Mouse (Mus musculus) cerebellum, adult 18-20 months (tissue): Measurements from ENCODE around the gene Cyfip2.

Source experiments
- DNase-seq, 2 experiments: peaks; one replicate each; pipeline ENCODE4 v3.0.0; 2021

The Cyfip2 gene

DNA sequence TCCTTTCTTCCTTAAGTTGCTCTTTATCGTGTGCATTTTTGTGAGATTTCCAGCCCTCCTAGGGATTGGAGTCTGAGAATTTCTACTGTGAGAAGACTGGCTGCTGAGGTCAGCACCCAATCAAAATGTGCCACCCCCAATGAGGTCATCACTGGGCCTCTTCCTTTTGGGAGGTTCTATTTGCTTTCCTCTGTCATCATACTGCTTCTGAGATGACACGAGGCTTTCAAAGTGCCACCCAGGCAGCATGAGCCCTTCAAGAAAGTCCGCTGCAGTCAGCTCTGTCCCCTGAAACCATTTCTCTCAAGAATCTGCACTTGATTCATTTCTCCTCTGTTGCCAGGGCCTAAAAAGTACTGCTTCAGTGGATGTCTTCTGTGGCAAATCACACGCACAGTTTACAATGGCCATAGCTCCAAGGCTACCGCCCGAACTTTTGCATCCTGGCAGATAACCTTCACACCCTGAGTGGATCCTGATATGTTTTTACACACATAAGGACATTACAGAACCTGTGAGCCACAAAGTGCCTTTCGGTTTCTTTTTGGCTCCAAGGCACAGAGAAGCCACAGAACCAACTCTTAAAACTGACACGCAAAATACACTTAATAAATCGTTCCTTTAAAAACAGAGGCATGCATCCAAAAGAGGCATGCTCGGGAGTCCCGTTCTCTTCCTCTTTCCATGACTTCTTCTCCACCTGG, 4.2 kb downstream of the Cyfip2 start:
- peak in 1 of 2 experiments; percentile 27 for DNase-seq

DNA sequence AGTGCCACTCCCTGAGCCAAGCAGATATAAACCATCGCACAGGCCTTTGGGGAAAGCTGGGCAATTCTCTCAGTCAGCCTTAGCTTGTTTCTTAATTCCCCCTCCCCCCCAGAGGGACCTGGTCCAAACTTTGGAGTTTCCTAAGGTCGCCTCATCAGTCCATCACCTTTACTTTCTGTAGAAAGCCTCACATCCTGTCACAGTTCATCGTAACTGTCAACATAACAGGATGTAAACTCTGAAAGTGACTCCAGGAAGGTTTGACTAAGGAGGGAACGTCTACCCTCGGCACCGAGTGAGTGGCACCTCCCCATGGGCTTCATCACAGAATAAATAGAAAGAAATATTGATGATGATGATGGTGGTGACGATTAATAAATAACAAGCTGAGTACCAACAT, 4.9 kb downstream of the Cyfip2 start:
- DNase-seq = peak in 1 of 2 experiments; percentile 5

DNA sequence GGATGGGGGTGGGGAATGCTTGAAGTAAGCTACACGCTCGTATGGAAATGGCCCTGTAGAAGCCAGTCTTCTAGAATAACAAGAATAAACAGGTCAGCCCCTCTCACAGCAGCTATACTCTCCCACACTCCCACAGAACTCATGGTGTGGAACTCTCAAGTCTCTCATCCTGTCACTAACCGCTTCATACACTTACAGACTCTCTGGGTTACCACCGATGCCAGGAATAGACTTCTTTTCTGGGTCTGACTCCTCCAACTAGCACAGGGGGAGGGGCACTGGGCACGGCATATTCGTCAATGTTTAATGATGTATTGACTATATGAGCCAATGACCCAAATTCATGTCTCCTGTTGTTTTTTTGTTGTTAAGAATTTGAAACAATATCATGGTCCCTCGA, 5.9 kb downstream of the Cyfip2 start:
- DNase-seq = peak in 1 of 2 experiments; percentile 26

DNA sequence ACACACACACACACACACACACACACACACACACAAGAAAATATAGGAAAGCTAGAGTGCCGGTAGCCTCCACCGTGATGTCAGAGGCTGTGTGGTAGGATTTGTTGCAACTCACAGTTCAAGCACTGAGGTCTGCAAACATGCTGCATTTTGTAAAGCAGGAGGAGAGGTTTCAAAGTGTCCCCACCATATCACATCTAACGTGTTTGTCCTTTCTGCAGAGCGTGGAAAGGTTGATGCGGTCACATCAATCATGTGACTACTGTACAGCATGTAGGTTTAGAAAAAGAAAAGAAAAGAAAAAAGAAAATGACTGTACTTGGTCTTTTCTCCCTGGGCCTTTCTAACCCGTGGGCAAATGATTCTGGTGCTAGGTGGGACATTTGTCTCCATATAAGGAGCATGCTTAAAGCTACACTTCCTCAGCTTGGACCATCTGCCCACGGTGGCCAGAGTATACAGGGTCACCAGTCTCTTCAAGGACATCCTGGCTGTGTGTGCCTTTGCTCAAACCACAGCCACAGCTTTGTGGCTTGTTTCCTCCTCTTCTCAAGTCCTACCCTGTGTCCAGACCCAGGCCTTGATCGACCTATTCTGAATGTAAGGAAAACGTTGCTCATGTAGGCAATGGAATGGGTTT, 6.7 kb downstream of the Cyfip2 start:
- DNase-seq = peak in 1 of 2 experiments; percentile 24

DNA sequence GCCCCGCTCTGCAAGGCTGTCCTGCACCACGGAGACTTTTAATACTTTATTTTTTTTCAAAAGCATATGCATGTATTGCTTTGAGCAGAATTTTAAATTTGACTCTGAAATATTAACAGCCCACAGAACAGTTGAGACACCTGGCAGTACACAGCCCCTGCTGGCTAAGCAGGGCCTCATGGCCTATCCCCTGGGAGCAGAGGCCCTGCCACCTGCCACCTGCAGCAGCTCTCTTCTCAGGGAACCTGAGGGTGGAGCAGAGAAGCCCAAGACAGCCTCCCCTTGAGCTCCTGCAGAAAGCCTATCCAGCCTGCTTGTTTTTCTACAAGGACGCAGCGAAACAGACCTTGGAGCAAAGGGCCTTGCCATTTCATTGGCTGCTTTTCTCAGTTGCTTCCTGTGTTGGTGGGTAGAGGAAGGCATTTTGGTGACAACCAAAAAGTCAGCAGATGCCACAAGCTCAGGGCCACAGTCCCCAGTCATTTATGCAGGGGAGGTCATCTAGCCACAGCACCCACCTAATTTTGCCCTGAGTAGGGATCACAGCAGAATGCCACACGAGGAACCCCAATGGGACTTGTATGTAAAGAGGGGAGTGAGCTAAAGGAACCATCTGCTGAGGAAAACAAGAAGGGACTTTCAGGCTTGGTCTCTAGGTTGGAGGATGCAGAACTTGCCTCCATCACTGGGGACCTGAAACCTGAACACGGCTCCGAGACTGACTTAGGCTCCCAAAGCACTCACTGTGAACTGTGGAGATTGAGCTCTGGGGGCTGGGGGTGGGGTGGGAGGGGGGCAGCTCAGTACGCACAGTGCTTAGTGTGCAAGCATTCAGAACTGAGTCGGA, 7.6 kb downstream of the Cyfip2 start:
- DNase-seq = peak; percentile 52 to 54

DNA sequence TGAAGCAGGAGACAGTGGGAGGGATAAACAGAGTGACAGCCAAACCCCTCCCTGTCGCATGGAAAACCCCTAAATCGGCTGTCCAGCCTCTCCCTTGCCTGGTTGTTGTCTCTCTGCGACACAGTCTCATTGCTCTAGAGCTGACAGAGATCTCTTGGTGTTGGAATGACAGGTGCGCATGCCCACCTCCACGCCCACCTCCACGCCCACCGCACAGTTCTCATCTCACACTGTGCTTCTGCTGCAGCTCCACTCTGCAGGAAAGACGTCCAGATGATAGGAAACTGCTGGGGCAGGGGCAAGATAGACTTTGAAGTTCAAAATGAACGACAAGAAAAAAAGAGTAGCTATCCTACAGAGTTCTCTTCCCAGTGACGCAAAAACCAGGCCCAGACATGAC, 8.6 kb downstream of the Cyfip2 start:
- peak in 1 of 2 experiments; percentile 10 for DNase-seq

DNA sequence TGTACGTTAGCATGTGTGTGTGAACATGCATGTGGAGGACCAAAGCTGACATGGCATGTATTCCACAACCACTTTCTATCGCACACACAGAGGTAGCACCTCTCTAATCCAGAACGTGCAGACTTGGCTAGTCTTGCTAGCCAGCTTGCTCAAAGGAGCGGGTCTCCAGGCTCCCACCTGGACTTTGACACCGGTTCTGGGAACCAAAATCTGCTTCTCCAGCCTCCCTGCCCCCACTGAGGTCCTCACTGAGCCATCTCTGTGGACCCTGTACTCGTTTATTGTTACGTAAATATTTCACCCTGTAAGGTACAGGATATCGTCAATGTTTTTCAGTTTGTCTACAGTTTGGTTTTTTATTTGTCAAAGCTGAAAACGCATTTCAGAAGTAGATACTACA, 10.2 kb downstream of the Cyfip2 start:
- DNase-seq = peak in 1 of 2 experiments; percentile 30

DNA sequence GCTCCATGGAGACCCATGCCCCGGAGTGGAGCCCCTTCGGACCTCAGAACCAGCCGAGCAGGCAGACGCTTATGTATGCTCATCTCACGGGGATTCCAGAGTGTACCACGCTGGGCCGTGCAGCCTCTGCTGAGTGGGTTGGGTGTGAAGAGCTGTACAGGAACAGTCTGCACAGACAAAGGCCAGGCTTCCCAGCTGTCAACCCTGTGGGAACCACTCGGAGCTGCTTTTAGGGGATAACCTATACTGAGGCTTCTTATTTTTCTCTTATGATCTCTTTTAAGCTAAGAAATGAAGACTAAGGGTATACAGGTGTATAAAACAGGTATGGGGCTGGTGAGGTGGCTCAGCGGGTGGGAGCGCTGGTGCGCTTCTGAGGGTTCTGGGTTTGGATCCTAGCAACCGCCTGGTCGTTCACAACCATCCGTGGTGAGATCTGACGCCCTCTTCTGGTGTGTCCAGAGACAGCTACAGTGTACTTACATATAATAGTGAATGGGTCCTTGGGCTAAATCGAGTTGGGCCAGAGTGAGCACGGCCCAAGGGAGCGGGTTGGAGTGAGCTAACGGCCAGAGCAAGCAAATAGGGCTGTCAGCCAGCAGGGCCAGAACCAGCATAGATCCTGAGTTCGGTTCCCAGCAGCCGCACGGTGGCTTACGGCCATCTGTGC, 10.9 kb downstream of the Cyfip2 start:
- DNase-seq = peak; percentile 36 to 44

DNA sequence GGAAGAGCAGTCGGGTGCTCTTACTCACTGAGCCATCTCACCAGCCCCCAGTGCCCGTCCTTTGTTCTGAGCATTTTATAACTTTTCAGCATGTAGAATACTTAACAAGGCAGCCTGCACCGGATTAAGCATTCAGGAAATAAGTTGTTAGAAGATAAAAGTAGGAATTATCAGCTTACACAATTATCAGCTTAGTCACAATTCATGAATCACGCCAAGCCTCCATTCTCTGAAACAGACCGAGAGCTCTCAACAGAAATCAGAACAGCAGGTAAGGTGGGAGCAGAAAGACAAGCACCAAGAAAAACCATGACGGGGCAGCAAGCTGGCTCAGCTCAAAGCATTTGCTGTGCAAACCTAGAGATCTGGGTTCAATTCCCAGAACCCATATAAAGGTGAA, 12.8 kb downstream of the Cyfip2 start:
- DNase-seq = no peak

DNA sequence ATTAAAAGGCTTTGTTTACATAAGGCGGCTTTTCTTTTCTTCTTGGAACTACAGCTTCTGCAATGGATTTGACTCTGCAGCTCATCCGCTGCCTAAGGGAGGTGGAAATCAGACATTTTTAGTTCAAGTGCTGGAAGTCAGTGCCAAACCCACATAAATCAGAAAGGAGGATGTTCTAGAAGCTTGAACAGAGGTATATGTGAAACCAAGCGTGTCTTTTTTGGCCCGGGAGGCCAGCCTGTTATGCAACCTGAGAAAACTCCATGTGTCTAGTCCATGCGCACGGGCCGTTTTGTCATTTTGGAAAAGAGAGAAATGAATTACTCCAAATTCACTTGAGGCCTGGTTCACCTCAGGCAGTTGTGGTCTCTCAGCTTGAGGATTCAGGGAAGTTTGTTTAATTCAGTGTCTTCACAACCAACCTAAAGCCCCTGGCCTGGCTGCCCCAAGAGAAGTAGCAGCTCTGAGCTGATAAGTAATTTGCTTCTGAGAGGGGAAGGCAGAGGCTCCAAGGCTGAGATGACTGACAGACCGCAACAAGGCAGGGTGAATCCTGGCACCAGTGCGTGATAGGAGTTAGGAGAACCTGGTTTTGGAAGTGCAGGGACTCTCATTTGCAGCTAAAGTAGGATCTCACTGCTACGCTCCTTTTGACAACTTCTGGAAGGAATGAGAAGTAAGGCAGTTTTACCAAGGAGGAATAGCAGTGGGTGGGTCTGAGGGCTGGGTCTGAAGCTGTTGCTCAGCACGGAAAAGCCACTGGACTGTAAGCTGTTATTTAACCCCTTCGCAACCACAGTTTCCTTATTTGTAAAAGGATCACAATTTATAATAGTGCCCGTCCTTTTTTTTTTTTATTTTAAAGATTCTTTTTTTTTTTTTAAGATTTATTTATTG, 13.5 kb downstream of the Cyfip2 start:
- peak; percentile 81 to 83 for DNase-seq

DNA sequence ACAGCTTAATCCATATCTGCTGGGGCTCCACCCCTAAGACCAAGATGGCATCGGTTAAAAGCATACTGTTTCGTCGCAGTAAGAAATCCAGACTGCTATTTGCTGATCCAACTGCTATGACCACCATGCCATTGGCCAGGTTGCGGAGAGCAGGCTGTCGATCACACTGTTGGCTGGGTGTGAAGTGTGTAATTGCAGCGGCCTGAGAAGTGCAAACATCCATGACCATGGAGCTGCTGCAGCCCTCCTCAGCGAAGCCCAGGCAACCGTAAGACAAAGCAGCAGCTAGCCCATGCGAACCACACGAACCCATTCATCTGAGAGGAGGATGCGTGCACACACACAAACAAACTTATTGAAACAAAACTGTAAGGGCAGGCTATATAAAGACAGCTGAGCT, 18.3 kb downstream of the Cyfip2 start:
- DNase-seq = no peak

DNA sequence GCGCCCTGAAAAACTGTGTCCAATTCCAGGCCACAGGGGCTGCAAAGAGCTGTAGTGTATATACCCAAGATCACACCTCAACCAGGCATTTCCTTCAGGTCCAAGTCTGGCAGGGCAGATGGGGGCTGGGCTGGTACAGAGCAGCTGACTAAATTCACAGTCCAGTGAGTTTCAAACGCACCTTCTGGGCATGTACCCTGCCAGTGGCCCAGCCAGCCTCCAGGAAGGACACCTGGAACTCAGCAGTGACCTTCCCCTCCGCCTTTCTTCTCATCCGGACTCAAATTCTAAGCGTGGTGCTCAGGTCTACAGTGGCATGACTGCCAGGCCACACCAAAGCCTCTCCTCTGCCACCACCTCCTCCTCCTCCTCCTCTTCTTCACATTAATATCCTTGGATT, 19.2 kb downstream of the Cyfip2 start:
- peak; percentile 80 to 88 for DNase-seq

DNA sequence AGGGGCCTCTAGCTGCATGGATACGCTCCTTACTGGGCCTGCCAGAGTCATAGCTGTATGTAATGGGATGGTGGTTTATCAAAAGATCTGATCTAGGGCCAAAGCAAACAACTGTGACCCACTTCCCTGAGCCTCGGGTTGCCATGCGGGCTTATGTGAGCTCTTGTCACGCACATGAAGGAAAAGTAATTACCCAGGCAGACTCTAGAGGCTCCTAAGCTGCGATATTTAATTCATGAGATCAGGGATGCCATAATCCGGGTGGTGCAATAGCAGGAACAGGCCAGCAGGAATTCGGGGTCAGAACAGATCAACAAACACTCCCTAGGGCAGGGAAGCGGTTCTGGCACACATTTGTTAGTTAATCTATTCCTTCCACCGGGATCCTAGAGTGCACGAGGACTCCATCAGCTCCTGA, 21.7 kb downstream of the Cyfip2 start:
- no peak for DNase-seq

DNA sequence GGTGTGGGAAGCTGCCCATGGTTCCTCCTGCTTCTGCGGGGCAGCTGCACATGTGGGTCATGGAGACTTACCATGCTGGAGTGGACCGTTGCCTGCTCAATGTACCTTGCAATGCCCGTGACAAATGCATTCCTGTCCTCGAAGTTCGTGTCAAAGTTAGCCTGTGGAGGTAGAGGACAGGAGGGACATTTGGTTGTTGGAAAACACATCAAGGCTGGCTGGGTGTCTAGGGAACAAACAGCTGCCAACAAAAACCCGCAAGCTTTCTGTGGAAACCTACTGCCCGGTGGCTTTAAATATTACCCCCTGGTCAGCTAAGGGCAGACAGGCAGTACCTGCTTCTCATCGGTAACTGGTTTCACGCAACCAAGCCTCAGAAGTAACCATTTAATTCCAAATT, 23.1 kb downstream of the Cyfip2 start:
- no peak for DNase-seq

DNA sequence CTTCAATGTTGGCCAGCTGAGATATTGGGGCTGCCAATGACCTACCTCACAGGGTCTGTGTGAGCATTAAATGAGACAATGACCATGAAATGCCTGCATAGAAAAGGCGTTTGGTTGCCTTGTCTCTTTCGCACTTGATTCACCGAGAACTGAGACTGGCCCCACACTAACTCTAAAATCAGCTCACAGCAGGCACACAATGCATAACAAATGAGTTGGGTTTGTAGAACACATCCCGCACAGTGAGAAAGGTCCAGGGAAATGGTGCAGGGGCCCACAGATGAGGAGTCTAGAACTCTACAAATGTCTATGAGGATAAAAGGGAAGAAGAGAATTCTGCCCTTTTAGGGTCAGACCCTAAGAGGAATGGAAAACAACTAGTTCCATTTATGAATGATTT, 23.6 kb downstream of the Cyfip2 start:
- DNase-seq = no peak

DNA sequence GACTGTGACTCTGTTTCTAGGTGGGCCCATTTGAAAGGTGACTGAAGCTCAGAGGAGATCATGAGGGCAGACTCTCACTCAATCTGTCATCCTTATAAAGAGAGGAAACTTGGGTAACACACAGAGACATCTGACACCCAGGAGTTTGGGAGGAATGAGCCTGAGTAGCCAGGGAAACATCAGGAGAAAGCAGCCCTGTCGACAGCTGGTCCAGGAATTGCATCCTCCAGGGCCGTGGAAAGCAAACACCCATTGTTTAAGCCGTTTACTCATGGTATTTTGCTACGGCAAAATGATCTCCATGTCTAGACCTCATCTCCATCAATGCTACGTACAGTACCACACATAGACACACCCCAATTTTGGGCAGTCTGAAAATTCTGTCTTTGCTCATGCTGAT, 24.6 kb downstream of the Cyfip2 start:
- DNase-seq = no peak

DNA sequence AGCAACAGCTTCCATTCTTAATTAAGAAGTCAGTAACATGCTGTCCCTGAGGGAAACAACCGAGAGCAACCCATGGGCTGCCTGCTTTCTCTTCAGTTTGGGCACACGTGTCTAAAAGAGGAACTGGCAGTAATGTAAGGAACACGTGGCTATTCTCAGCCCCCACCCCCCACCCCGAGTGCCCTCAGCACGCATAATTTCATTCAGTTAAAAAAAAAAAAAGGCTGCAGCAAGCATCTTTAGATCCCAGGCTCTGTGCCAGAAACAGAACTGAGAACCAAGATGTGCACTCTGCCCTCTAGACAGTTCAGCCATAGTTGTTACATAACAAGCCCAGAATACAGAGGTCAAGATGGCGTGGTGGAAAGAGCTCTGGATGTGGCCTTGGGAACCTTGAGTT, 25.9 kb downstream of the Cyfip2 start:
- DNase-seq = peak in 1 of 2 experiments; percentile 36

DNA sequence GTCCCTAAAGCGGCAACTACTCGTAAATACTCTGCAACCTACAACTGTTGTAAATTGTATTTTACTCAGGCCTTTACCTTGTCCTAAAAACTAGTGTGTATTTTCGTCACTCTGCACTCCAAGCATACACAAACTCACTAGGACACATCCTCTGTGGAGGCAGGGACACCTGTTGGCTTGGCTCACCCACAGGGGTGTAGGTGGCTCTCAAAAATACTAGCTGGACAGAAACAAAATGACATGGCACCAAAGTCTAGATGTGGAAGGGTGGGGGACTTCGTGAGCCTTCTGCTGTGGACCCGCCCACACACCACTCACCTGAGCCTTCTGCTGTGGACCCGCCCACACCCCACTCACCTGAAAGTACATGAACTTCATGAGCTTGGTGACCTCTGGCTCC, 28.9 kb downstream of the Cyfip2 start:
- DNase-seq = no peak

DNA sequence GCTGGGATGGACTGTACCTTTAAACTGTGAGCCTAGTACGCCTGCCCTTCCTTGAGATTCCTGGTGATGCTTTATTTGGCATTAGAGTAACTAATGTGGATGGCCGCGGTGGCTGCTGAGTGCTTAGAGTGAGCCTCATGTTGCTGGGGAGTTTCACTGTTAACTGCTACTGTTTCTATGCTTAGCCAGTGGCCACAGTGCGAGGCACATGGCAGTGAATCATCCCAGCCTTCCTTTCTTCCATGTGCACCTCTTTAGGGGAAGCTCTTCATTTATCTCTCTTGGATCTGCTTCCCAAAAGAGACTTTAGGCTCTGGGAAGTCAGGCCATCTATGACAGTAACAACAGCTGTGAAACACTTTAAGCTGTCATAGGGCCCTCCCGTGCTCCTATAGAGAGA, 30.0 kb downstream of the Cyfip2 start:
- DNase-seq = no peak

DNA sequence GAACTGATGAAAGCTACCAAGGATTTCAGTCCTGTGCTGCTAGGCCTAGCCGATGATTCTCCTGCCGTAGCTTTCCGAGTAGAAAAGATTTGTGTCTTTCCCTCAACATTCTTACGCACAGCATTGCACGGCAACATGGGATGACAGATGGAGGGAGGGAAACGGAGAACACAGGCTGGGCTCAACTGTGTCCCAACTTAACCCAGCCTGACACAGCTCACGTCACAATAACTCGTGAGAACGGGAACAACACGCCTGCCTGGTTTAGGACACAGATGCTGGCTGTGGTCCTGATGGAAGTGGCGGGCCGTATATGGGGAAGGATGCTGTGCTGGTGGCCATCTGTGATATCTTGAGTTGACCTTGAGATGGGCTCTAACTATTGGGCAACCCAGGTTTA, 34.0 kb downstream of the Cyfip2 start:
- no peak for DNase-seq

DNA sequence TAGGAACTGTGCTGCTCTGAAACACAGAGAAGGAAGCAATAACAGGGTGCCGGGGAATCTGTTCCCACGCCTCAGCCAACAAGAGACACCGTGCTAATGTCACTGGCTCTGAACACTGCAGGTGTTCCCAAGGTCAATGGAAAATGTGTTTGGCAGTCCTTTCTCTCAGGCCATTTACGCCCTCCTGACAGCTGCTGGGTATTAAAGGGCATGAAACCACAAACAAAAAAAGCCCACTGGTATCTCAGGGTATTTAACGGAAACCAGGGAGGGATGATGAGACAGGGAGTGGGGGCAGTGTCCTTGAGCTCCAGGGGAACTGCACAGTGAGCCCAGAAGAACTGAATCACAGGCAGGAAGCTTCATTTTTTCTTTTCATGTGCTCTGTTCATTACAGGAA, 34.5 kb downstream of the Cyfip2 start:
- DNase-seq = no peak

DNA sequence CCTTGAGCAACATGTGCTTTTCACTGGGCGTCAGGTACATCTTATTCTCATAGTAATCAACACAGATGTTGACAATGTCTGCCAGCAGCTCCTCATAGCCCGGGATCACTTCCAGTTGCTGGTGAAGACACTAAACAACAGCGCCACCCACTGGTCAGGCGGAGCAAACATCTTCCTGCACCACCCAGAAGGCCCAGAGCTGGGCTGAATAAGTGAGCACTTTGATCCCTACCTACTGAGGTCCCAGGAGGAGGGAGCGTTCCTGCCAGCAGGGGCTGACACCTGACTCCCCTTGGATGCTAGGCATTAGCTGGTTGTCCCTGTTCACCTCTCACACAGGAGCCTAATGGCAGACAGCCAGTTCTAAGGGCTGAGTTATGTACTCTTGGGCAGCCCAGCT, 35.9 kb downstream of the Cyfip2 start:
- peak; percentile 42 to 53 for DNase-seq
